Mouse (Mus musculus): ENCODE results near the gene Smarce1. TPM values are rescaled to one million over a fixed set of nuclear protein-coding genes. Genes with fewer than 3 reads are reported as not detected.
A peak's percentile ranks its signal among the peaks of the same experiment; 100 is the strongest.

Gene Smarce1
- polyA plus RNA-seq (2012; rRNA removed) = 19.3 and 20.8 TPM in 2 replicates

- Histone ChIP-seq H3K4me1 (ENCODE audit: control insufficient read depth, insufficient read depth, low read length) (peaks cover 11% of the 10 kb centered on the region), H3K4me3 (replicated peaks; ENCODE audit: extremely low read depth, low read depth, low read length) (peak within 1 kb of the TSS; percentile 88)
- WGBS = under 1% methylated on average over 86 of the region's 87 CpGs
- DNase-seq = peak; percentile 86
- TF ChIP-seq CTCF (IDR thresholded peaks at IDR 0.05; ENCODE audit: insufficient read depth, low read length) (no peak), POLR2A (IDR thresholded peaks at IDR 0.05; ENCODE audit: borderline replicate concordance, extremely low read depth, low read depth, low read length) (peak; percentile 37; the same call in 1 of the 2 replicates)
Observed at GRCm38 (mm10) chr11:99230261-99231048, at the start of gene Smarce1. Gene Smarce1 (minus strand): TSS chr11:99231017.

DNA sequence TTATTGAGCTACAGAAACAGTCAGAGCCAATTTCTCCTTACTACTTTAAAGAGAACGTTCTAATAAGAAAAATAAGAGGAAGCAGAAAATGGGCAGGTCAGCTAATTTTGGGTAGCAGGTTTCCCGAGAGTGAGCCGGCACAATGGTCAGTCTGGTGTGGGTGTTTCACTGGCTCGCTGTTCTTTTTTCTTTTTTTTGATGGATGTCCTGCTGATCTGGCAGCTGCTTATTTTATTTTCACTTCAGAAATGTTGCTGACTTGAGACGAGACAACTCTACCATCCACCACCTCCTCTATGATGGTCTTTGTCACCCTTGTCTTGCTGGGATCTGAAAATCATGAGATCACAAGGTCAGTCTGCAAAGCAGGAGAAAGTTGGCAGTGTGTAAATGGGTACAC, 49.2 kb upstream of the Smarce1 start:
- no peak for DNase-seq
- WGBS = 36% methylated on average over 5 of the region's 5 CpGs
- H3K4me3 ChIP-seq (replicated peaks; ENCODE audit: extremely low read depth, low read depth, low read length) = no peak overlapping the region
- TF ChIP-seq CTCF (IDR thresholded peaks at IDR 0.05; ENCODE audit: insufficient read depth, low read length) (no peak), POLR2A (IDR thresholded peaks at IDR 0.05; ENCODE audit: borderline replicate concordance, extremely low read depth, low read depth, low read length) (no peak)
- H3K4me1 ChIP-seq (ENCODE audit: control insufficient read depth, insufficient read depth, low read length) = no peaks in the 10 kb centered on the region

- H3K4me1 ChIP-seq (ENCODE audit: control insufficient read depth, insufficient read depth, low read length) = no peaks in the 10 kb centered on the region
- no peak for TF ChIP-seq POLR2A (IDR thresholded peaks at IDR 0.05; ENCODE audit: borderline replicate concordance, extremely low read depth, low read depth, low read length)
- TF ChIP-seq CTCF (IDR thresholded peaks at IDR 0.05; ENCODE audit: insufficient read depth, low read length) = no peak
- DNase-seq = no peak
- H3K4me3 ChIP-seq (replicated peaks; ENCODE audit: extremely low read depth, low read depth, low read length) = no peak overlapping the region
- WGBS = 42% methylated on average over 7 of the region's 7 CpGs
Observed at GRCm38 (mm10) chr11:99276786-99277185, 46.0 kb upstream of the Smarce1 start.

GRCm38 (mm10) chr11:99275624-99276023, 44.8 kb upstream of the Smarce1 start:
- Histone ChIP-seq H3K4me1 (ENCODE audit: control insufficient read depth, insufficient read depth, low read length) (no peaks in the 10 kb centered on the region), H3K4me3 (replicated peaks; ENCODE audit: extremely low read depth, low read depth, low read length) (no peak overlapping the region)
- TF ChIP-seq POLR2A (IDR thresholded peaks at IDR 0.05; ENCODE audit: borderline replicate concordance, extremely low read depth, low read depth, low read length) (no peak), CTCF (IDR thresholded peaks at IDR 0.05; ENCODE audit: insufficient read depth, low read length) (no peak)
- DNase-seq = no peak
- WGBS = 69% methylated on average over 6 of the region's 6 CpGs

- H3K4me3 ChIP-seq (replicated peaks; ENCODE audit: extremely low read depth, low read depth, low read length) = no peak overlapping the region
- no peaks in the 10 kb centered on the region for H3K4me1 ChIP-seq (ENCODE audit: control insufficient read depth, insufficient read depth, low read length)
- no peak for DNase-seq
- WGBS = 82% methylated on average over 4 of the region's 4 CpGs
- TF ChIP-seq POLR2A (IDR thresholded peaks at IDR 0.05; ENCODE audit: borderline replicate concordance, extremely low read depth, low read depth, low read length) (no peak), CTCF (IDR thresholded peaks at IDR 0.05; ENCODE audit: insufficient read depth, low read length) (no peak)
Observed at GRCm38 (mm10) chr11:99272721-99273120, 41.9 kb upstream of the Smarce1 start.

GRCm38 (mm10) chr11:99269192-99269591, 38.4 kb upstream of the Smarce1 start:
- 76% methylated on average over 7 of the region's 7 CpGs for WGBS

DNA sequence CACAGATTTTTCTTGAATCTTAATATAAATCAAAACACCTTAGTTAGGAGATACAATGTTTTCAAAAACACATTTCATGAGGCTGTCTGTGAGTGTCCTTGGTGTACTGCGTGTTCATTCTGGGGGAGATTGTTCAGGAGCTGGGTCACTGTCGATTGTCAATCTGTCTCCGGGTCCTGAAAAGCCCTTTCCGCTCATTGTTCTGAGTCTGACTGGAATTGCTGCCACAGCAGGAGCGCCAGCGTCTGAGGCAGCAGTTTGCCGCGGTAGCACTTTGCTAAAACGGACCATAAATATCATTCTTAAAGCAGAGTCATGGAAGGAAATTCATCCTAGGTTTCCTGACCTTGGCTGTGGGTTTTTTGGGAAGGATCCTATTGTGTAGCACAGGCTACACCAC, 35.0 kb upstream of the Smarce1 start:
- no peak for DNase-seq
- 37% methylated on average over 9 of the region's 9 CpGs for WGBS
- H3K4me3 ChIP-seq (replicated peaks; ENCODE audit: extremely low read depth, low read depth, low read length) = no peak overlapping the region
- TF ChIP-seq CTCF (IDR thresholded peaks at IDR 0.05; ENCODE audit: insufficient read depth, low read length) (no peak), POLR2A (IDR thresholded peaks at IDR 0.05; ENCODE audit: borderline replicate concordance, extremely low read depth, low read depth, low read length) (no peak)
- H3K4me1 ChIP-seq (ENCODE audit: control insufficient read depth, insufficient read depth, low read length) = no peaks in the 10 kb centered on the region

More at GRCm38 (mm10) chr11:99269192-99269591, 38.4 kb upstream of the Smarce1 start:
- no peak for TF ChIP-seq CTCF (IDR thresholded peaks at IDR 0.05; ENCODE audit: insufficient read depth, low read length)
- TF ChIP-seq POLR2A (IDR thresholded peaks at IDR 0.05; ENCODE audit: borderline replicate concordance, extremely low read depth, low read depth, low read length) = no peak
- no peak for DNase-seq
- H3K4me3 ChIP-seq (replicated peaks; ENCODE audit: extremely low read depth, low read depth, low read length) = no peak overlapping the region
- no peaks in the 10 kb centered on the region for H3K4me1 ChIP-seq (ENCODE audit: control insufficient read depth, insufficient read depth, low read length)

- H3K4me1 ChIP-seq (ENCODE audit: control insufficient read depth, insufficient read depth, low read length) = no peaks in the 10 kb centered on the region
- no peak for TF ChIP-seq POLR2A (IDR thresholded peaks at IDR 0.05; ENCODE audit: borderline replicate concordance, extremely low read depth, low read depth, low read length)
- TF ChIP-seq CTCF (IDR thresholded peaks at IDR 0.05; ENCODE audit: insufficient read depth, low read length) = no peak
- no peak for DNase-seq
- H3K4me3 ChIP-seq (replicated peaks; ENCODE audit: extremely low read depth, low read depth, low read length) = no peak overlapping the region
- WGBS = 59% methylated on average over 9 of the region's 9 CpGs
Observed at GRCm38 (mm10) chr11:99265220-99265619, 34.4 kb upstream of the Smarce1 start.

DNA sequence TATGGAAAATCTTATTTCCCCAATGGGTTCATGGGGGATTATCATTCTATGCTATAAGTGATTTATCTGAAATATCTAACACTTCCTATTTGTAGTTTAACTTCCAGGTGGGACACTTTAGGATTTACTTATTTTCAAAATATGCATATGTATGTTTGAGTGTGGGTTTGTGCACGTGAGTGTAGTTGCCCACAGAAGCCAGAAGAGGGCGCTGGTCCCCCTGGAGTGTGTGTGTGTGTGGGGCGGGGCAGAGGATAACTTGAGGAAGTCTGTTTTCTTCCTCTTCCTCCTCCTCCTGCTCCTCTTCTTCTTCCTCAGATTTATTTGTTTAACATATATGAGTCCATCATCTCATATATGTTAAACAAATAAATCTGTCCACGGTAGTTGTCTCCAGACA, 25.4 kb upstream of the Smarce1 start:
- no peak overlapping the region for H3K4me3 ChIP-seq (replicated peaks; ENCODE audit: extremely low read depth, low read depth, low read length)
- DNase-seq = no peak
- no peaks in the 10 kb centered on the region for H3K4me1 ChIP-seq (ENCODE audit: control insufficient read depth, insufficient read depth, low read length)
- 72% methylated on average over 4 of the region's 4 CpGs for WGBS
- no peak for TF ChIP-seq CTCF (IDR thresholded peaks at IDR 0.05; ENCODE audit: insufficient read depth, low read length)
- no peak for TF ChIP-seq POLR2A (IDR thresholded peaks at IDR 0.05; ENCODE audit: borderline replicate concordance, extremely low read depth, low read depth, low read length)

DNA sequence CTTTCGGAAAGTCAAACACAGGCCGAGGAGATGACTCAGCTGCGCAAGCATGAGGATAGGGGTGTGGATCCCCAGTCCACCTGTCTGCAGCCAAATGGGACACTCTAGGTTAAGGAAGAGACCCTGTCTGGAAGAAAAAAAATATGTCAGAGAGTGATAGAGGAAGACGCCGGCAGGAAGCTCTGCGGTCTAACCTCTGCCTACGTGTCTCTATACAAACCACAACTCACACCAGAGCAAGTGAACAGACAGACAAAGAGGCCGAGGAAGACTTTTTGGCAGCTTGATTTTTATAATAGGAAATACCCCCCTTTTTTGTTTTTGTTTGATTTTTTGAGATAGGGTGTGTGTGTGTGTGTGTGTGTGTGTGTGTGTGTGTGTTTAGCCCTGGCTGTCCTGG, 24.5 kb upstream of the Smarce1 start:
- Histone ChIP-seq H3K4me1 (ENCODE audit: control insufficient read depth, insufficient read depth, low read length) (no peaks in the 10 kb centered on the region), H3K4me3 (replicated peaks; ENCODE audit: extremely low read depth, low read depth, low read length) (no peak overlapping the region)
- TF ChIP-seq POLR2A (IDR thresholded peaks at IDR 0.05; ENCODE audit: borderline replicate concordance, extremely low read depth, low read depth, low read length) = no peak
- TF ChIP-seq CTCF (IDR thresholded peaks at IDR 0.05; ENCODE audit: insufficient read depth, low read length) = no peak
- no peak for DNase-seq
- WGBS = 85% methylated on average over 8 of the region's 8 CpGs

Data from lung, adult 2 months (tissue).